Mouse (Mus musculus): ENCODE results near the gene Serpinb3a. TPM values are rescaled to one million over a fixed set of nuclear protein-coding genes. Genes with fewer than 3 reads are reported as not detected.

Gene Serpinb3a
- not detected for total RNA-seq (2023)

DNA sequence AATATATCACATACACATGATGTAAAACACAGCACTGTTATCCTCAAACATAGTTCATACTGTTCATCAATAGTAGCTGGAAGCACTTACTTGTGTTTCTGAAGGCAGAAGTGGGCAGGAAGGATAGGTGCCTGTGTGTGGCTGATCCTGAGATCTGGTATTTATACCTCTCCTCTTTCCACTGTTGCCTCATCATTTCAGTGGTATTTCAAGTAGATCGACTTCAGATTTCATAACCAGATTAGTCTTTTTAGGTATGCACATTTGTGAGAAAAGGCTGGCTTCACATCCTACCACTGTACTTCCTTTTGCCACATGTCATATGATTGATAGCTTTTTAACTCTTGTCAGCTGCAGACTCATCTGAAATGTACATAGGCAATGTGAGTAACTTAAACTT, at the start of gene Serpinb3a:
TSS of gene Serpinb3a (minus strand) at position 101 of the 400 bp plus-strand sequence.

DNA sequence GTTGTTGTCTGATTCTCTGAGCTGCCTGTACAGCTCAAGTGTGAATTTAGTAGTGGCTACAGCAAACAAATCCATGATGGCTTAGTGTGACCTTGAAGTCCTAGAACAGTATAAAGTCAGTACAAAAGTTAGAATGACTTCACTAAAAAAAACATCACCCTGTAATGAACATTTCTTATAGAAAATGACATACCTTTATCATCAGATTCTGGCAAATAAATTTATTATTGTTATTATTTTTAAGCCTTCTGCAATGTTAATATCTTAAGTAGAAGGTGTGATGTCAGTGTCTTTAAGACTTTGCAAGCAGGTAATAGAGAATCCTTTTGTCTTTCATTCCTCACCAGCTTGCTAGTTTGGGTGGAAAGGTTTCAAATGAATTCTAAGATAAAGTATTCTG, 31.3 kb upstream of the Serpinb3a start, which contains the start of gene Serpinb3d:
TSS of gene Serpinb3d (minus strand) at position 101 of the 400 bp plus-strand sequence.

Other genes with a start within 250 kb of the Serpinb3a start
- not detected for gene Serpinb5, start 191.1 kb downstream of the Serpinb3a start, total RNA-seq (2023)
- not detected for gene Serpinb12, start 117.9 kb downstream of the Serpinb3a start, total RNA-seq (2023)
- gene Serpinb13, start 71.3 kb downstream of the Serpinb3a start, total RNA-seq (2023), result not detected
- not detected for gene Serpinb3d, start 31.2 kb upstream of the Serpinb3a start, total RNA-seq (2023)
- not detected for gene Serpinb3b, start 226.1 kb upstream of the Serpinb3a start, total RNA-seq (2023)
- gene Serpinb3c, start 226.1 kb upstream of the Serpinb3a start, total RNA-seq (2023), result not detected